Mouse (Mus musculus): ENCODE results near the gene Chrd. TPM values are rescaled to one million over a fixed set of nuclear protein-coding genes. Genes with fewer than 3 reads are reported as not detected.

Chrd gene
- polyA plus RNA-seq (2014; fragmentation: Illumina TruSeq; extraction: RNeasy Lipid Tissue Mini Kit (QIAGEN cat#74804); ENCODE audit: low read depth, low replicate concordance) = 0.24 TPM

GRCm38 (mm10) chr16:20732925-20733730 is at the start of gene Chrd:
Gene Chrd (plus strand): TSS chr16:20733127.

GRCm38 (mm10) chr16:20693111-20693701 is 39.7 kb upstream of the Chrd start, which contains the start of gene Fam131a:
Gene Fam131a (plus strand): TSS chr16:20693241.

GRCm38 (mm10) chr16:20717181-20717977 is 15.5 kb upstream of the Chrd start, which contains the start of the genes Polr2h and Clcn2:
Gene Polr2h (plus strand): TSS chr16:20717665.
Gene Clcn2 (minus strand): TSS chr16:20717746.

GRCm38 (mm10) chr16:20733731-20734730 is 1.1 kb downstream of the Chrd start, which contains the start of gene Thpo:
Gene Thpo (minus strand): TSS chr16:20734511.

Other genes with a start within 250 kb of the Chrd start
- 11.9 TPM for gene Eif2b5, start 234.3 kb upstream of the Chrd start, polyA plus RNA-seq (2014; fragmentation: Illumina TruSeq; extraction: RNeasy Lipid Tissue Mini Kit (QIAGEN cat#74804); ENCODE audit: low read depth, low replicate concordance)
- 18.8 TPM for gene Dvl3, start 216.1 kb upstream of the Chrd start, polyA plus RNA-seq (2014; fragmentation: Illumina TruSeq; extraction: RNeasy Lipid Tissue Mini Kit (QIAGEN cat#74804); ENCODE audit: low read depth, low replicate concordance)
- gene Ap2m1, start 197.6 kb upstream of the Chrd start, polyA plus RNA-seq (2014; fragmentation: Illumina TruSeq; extraction: RNeasy Lipid Tissue Mini Kit (QIAGEN cat#74804); ENCODE audit: low read depth, low replicate concordance) = 132 TPM
- gene Abcf3, start 184.6 kb upstream of the Chrd start, polyA plus RNA-seq (2014; fragmentation: Illumina TruSeq; extraction: RNeasy Lipid Tissue Mini Kit (QIAGEN cat#74804); ENCODE audit: low read depth, low replicate concordance) = 19.3 TPM
- gene Vwa5b2, start 143.7 kb upstream of the Chrd start, polyA plus RNA-seq (2014; fragmentation: Illumina TruSeq; extraction: RNeasy Lipid Tissue Mini Kit (QIAGEN cat#74804); ENCODE audit: low read depth, low replicate concordance) = not detected
- gene Eef1akmt4, start 121.5 kb upstream of the Chrd start, polyA plus RNA-seq (2014; fragmentation: Illumina TruSeq; extraction: RNeasy Lipid Tissue Mini Kit (QIAGEN cat#74804); ENCODE audit: low read depth, low replicate concordance) = 0.57 TPM
- gene Gm49333, start 121.5 kb upstream of the Chrd start, polyA plus RNA-seq (2014; fragmentation: Illumina TruSeq; extraction: RNeasy Lipid Tissue Mini Kit (QIAGEN cat#74804); ENCODE audit: low read depth, low replicate concordance) = not detected
- 4.7 TPM for gene Alg3, start 121.4 kb upstream of the Chrd start, polyA plus RNA-seq (2014; fragmentation: Illumina TruSeq; extraction: RNeasy Lipid Tissue Mini Kit (QIAGEN cat#74804); ENCODE audit: low read depth, low replicate concordance)
- 0.49 TPM for gene Camk2n2, start 111.8 kb upstream of the Chrd start, polyA plus RNA-seq (2014; fragmentation: Illumina TruSeq; extraction: RNeasy Lipid Tissue Mini Kit (QIAGEN cat#74804); ENCODE audit: low read depth, low replicate concordance)
- gene Ece2, start 103.3 kb upstream of the Chrd start, polyA plus RNA-seq (2014; fragmentation: Illumina TruSeq; extraction: RNeasy Lipid Tissue Mini Kit (QIAGEN cat#74804); ENCODE audit: low read depth, low replicate concordance) = not detected
- 67.2 TPM for gene Psmd2, start 81.5 kb upstream of the Chrd start, polyA plus RNA-seq (2014; fragmentation: Illumina TruSeq; extraction: RNeasy Lipid Tissue Mini Kit (QIAGEN cat#74804); ENCODE audit: low read depth, low replicate concordance)
- gene Eif4g1, start 64.8 kb upstream of the Chrd start, polyA plus RNA-seq (2014; fragmentation: Illumina TruSeq; extraction: RNeasy Lipid Tissue Mini Kit (QIAGEN cat#74804); ENCODE audit: low read depth, low replicate concordance) = 88.1 TPM
- gene Fam131a, start 39.9 kb upstream of the Chrd start, polyA plus RNA-seq (2014; fragmentation: Illumina TruSeq; extraction: RNeasy Lipid Tissue Mini Kit (QIAGEN cat#74804); ENCODE audit: low read depth, low replicate concordance) = not detected
- 16.5 TPM for gene Polr2h, start 15.5 kb upstream of the Chrd start, polyA plus RNA-seq (2014; fragmentation: Illumina TruSeq; extraction: RNeasy Lipid Tissue Mini Kit (QIAGEN cat#74804); ENCODE audit: low read depth, low replicate concordance)
- gene Clcn2, start 15.4 kb upstream of the Chrd start, polyA plus RNA-seq (2014; fragmentation: Illumina TruSeq; extraction: RNeasy Lipid Tissue Mini Kit (QIAGEN cat#74804); ENCODE audit: low read depth, low replicate concordance) = not detected
- gene Thpo, start 1.4 kb downstream of the Chrd start, polyA plus RNA-seq (2014; fragmentation: Illumina TruSeq; extraction: RNeasy Lipid Tissue Mini Kit (QIAGEN cat#74804); ENCODE audit: low read depth, low replicate concordance) = 0.36 TPM

Data from kidney, adult 10 weeks (tissue).